Mouse (Mus musculus) yolk sac, embryonic 10.5 days (tissue): ENCODE measurements around the gene Kcnc3.

Experiments used
- DNase-seq: peaks from one replicate; pipeline ENCODE4 v3.0.0-alpha.2; 2017; ENCODE audit warnings: low spot score

Kcnc3 gene

GRCm38 (mm10) chr7:44570989-44571388 is 19.5 kb upstream of the Kcnc3 start:
- no peak for DNase-seq

- DNase-seq = no peak
These were observed 18.7 kb upstream of the Kcnc3 start for GRCm38 (mm10) chr7:44571811-44572210.

- DNase-seq = no peak
These were observed 18.2 kb upstream of the Kcnc3 start, which contains the start of gene Napsa for GRCm38 (mm10) chr7:44572213-44572701. TSS of gene Napsa (plus strand) at chr7:44572380.

GRCm38 (mm10) chr7:44572956-44573484 is 17.4 kb upstream of the Kcnc3 start:
- DNase-seq = no peak

GRCm38 (mm10) chr7:44576333-44576844 is 14.1 kb upstream of the Kcnc3 start:
- no peak for DNase-seq

- no peak for DNase-seq
These were observed 8.8 kb upstream of the Kcnc3 start for GRCm38 (mm10) chr7:44581637-44582036.

- no peak for DNase-seq
These were observed 7.8 kb upstream of the Kcnc3 start for GRCm38 (mm10) chr7:44582709-44583108.

GRCm38 (mm10) chr7:44583146-44583545 is 7.3 kb upstream of the Kcnc3 start:
- DNase-seq = no peak

- no peak for DNase-seq
These were observed 6.1 kb upstream of the Kcnc3 start for GRCm38 (mm10) chr7:44584265-44584804.

GRCm38 (mm10) chr7:44584921-44585320 is 5.5 kb upstream of the Kcnc3 start:
- DNase-seq = no peak

GRCm38 (mm10) chr7:44585606-44586005 is 4.9 kb upstream of the Kcnc3 start:
- DNase-seq = no peak

- DNase-seq = no peak
These were observed 3.9 kb upstream of the Kcnc3 start for GRCm38 (mm10) chr7:44586518-44586917.

- no peak for DNase-seq
These were observed 3.5 kb upstream of the Kcnc3 start for GRCm38 (mm10) chr7:44586930-44587329.

- no peak for DNase-seq
These were observed 2.8 kb upstream of the Kcnc3 start for GRCm38 (mm10) chr7:44587676-44588075.

- DNase-seq = no peak
These were observed 2.1 kb upstream of the Kcnc3 start for GRCm38 (mm10) chr7:44588338-44588737.

GRCm38 (mm10) chr7:44589149-44589548 is 1.3 kb upstream of the Kcnc3 start:
- peak; percentile 80 for DNase-seq

- no peak for DNase-seq
These were observed 518 bp upstream of the Kcnc3 start for GRCm38 (mm10) chr7:44589946-44590345.

GRCm38 (mm10) chr7:44591348-44592116 is 1.1 kb downstream of the Kcnc3 start:
- no peak for DNase-seq

- DNase-seq = no peak
These were observed 2.6 kb downstream of the Kcnc3 start for GRCm38 (mm10) chr7:44593051-44593450.

- peak; percentile 80 for DNase-seq
These were observed 3.3 kb downstream of the Kcnc3 start for GRCm38 (mm10) chr7:44593775-44594174.

- DNase-seq = no peak
These were observed 3.8 kb downstream of the Kcnc3 start for GRCm38 (mm10) chr7:44594291-44594690.

GRCm38 (mm10) chr7:44595131-44595561 is 4.7 kb downstream of the Kcnc3 start:
- DNase-seq = no peak

GRCm38 (mm10) chr7:44596051-44596450 is 5.6 kb downstream of the Kcnc3 start:
- no peak for DNase-seq
